Mouse (Mus musculus) CH12.LX (cell line): ENCODE measurements around the gene Cdh26.

Experiments
- CHD1 ChIP-seq: IDR thresholded peaks from 2 replicates; pipeline ENCODE4 v1.6.1; 2012; ENCODE audit warnings: low read depth, low read length, improper control_type of control experiment, inconsistent platforms
- EP300 ChIP-seq: IDR thresholded peaks from 2 replicates; pipeline ENCODE4 v1.6.1; 2011; ENCODE audit warnings: low read length, improper control_type of control experiment
- ZNF384 ChIP-seq: IDR thresholded peaks from 2 replicates; pipeline ENCODE4 v1.6.1; 2012; ENCODE audit warnings: low read depth, low read length, improper control_type of control experiment, inconsistent platforms

GRCm38 (mm10) chr2:178423223-178423622 is 7.1 kb upstream of the Cdh26 start:
- no peak for TF ChIP-seq ZNF384
- TF ChIP-seq CHD1, result no peak
- no peak for TF ChIP-seq EP300
